Mouse (Mus musculus): Measurements from ENCODE around the gene Ttc29.
A peak's percentile ranks its signal among the peaks of the same experiment; 100 is the strongest.

Gene Ttc29

DNA sequence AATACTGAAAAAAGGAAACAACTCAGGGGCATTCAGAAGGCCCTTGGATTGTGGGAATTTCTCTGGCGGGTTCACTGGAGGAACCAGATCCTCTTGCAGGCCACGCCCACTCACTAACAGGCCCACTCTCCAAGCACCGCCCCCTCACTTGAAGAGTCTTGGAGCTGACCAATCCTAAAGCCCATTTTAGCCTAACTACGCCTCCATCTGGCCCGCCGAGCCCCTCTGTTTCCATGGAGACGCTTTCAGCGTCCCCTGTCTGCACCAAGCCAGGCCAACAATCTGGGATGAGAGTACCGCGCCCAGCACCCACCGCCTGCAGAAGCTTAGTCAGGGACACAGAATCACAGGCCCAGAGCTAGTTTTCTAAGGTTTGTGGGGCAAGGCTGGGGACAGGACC lies at the start of gene Ttc29:
Ttc29 (plus strand) TSS at position 224 of the 400 bp plus-strand sequence.
- peak; percentile 20 for DNase-seq

DNA sequence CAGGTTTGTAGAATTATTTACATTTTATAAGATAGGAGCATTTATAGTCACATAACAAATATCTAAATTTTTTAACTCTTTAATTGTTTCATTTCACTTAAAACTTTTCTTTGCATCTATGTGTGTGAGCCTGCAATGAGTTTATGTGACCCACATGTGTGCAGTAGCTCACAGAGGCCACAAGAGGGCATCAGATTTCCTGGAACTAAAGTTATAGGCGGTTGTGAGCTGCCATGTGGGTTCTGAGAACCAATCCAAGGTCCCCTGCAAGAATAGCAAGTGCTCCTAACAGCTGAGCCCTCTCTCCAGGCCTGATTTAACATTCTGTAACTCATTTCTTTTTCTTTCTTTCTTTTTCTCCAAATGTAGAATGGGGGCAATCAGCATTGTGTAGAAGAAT lies 41.7 kb upstream of the Ttc29 start:
- DNase-seq = no peak

DNA sequence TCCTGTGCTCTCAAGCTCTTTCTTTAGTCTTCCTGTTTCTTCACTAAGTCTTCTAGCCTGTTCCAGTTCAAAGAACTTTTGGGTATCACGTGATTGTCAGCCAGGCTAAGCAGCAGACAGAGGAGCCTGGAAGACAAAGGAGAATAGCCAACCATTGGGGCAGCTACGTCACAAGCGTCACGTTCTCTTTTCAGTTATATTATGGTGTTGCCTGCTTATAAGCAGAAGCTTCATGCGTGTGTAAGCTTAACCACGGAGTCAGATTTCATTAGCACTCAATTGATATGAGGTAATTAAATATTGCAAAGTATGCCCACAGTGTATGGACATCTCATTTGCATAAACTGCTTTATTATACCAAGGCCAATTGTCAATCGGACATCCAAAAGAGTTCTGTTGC lies 30.4 kb upstream of the Ttc29 start:
- no peak for DNase-seq

DNA sequence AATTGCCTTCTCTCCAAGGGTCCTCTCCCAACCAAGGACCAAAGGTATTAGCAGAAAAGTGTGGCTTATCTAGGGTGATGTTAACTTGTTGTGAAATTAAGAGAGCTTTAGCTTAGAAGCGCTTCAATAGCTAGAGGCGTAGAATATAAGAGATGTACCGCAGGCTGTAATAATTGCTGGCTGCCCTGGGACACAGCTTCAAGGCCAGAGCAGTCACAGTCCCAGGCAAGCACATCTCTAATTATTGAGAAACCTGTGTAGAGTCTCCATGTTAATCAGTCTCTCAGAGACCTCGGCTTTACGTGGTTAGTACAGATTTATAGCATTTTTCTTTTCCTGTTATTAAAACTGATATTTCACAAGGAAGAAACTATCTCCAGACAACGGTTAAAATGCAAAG lies 29.7 kb upstream of the Ttc29 start:
- DNase-seq = no peak

DNA sequence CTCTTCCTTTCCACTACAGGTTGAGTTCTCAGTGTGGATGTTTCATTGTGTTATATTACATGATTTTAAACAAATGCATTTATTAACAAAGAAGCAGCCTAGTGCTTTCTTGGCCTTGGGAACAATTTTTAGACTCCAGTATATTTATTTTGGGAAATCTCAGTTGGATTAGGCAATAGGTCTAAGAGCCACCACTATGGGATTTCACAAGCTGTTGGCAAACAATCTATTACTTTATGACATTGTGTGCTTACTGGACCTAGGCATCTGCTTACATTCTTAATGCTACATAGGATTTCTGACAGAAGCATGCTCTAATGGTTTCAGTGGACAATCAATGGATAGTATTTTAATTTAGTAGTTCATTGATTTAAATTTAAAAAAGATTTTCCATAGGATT lies 26.0 kb upstream of the Ttc29 start:
- no peak for DNase-seq

DNA sequence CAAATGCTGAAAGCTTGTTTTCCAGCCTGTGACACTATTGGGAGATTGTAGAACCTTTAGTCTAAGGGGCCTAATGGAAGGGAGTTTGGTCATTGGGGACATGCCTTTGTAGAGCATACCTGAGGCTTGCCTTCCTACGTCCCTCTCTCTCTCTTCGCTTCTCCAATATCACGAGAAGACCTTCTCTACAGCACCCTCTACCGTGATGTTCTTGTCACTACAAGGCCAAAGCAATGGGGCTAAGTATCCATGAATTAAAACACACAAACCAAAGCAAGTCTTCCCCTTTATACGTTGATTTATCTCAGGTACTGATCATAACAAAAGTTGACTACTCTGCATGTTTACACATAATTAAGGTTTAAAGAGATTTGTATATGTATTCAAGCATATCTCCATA lies 8.9 kb upstream of the Ttc29 start:
- no peak for DNase-seq

DNA sequence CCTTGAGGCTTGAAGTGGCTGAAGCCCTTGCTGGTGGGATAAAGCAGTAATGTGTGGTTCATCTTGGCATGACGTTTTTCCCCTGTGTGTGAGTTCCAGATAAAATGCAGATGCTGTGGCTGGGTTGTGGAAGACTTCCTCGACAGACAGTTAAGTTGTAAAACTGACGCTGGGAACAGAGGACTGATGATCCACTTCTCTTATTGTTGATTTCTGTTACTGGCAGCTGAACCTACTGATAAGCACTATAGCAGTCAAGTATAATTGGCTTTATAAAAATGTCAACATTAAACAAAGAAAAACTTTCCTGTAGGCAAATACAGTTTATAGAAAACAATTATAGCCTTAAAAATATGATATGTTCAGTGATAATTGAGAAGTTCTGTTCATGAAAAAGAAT lies 2.7 kb upstream of the Ttc29 start:
- DNase-seq = no peak

DNA sequence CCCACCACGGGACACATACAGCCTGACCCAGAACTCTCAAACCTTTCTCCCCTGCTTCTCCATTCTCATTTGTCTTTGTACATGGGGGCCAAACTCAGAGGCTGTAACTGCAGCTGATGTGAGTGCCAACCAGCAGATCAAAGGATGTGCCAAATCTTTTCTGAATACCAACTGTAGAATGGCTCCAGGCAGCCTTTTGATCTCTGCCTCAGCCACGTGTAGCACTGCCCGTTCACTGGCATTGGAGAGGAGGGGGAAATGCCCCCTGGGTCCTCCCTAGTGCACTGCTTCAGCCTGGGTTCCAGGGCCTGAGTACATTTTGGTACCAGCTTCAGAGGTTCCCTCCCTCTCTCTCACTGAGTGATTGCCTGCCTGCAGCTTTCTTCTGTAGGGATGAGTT lies 1.5 kb downstream of the Ttc29 start:
- DNase-seq = no peak

DNA sequence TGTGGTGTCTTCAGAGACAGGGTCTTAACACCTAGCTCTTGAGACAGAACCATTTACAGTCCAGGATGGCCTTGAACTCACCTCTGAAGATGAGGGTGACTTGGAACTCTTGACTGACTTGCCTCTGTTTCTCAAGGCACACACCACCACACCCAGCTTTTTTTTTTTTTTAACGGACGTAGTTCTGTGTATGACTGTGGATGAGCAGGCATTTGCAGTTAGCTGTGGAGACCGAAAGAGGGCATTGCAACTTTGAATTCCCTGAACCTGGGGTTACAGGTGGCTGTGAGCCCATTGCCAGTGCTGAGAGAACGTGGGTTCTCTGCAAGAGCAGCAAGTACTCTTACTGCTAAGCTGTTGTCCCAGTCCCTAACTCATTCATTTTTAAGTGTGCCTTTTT lies 13.0 kb downstream of the Ttc29 start:
- no peak for DNase-seq

DNA sequence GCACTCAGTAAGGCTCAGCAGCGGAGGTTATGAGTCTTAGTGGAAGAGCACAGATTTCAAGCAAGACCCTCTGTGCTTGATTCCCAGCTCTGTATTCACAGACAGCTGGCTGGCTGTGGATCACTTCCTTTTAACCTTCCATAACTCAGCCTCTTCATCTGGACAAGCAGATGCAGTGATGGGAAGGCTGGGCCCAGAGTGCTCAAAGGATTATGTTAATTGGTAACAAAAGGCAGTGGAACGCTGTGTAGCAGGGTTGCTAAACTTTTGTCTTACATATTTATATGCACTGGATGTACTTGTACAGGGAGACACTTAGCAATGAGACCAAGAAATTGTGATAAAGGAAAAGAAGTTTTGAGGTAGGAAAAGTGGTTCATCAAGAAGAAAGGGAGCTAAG lies 17.6 kb downstream of the Ttc29 start:
- no peak for DNase-seq

DNA sequence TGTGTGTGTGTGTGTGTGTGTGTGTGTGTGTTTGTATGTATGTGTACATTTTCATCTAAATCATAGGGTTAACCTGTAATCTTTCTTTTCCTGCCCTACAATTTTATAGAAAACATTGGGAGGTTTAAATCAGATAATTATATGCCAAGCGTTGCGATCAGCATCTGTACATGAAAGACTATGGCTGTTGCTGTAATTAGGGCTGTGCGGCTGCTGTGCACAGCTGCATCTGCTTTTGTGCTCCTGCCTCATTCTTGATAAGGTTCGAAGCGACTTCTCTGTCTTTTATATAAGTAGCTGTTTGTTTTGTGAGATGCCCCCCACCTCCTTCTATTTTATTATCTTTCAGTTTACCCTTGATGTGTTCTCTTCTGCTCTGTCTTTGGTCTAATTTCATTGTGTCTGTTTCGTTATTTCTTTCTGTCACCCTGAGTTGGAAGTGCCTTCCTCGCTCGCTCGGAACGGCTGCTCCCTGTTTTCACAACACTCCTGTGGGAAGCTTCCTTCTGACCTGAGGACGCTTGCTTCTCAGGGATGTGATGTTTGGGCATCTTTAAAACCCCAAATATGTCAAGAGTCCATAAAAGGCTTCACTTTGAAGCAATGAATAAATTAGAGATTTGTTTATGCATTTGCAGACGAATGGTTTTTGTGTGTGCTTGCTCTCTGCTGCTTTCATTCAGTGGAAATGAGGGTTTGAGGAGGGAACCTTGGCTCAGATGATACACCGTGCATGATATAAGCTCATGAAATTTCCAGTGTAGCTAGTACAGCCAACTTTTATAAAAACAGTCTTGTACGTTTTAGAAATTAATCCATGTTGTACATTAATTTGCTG lies 20.0 kb downstream of the Ttc29 start:
- no peak for DNase-seq

DNA sequence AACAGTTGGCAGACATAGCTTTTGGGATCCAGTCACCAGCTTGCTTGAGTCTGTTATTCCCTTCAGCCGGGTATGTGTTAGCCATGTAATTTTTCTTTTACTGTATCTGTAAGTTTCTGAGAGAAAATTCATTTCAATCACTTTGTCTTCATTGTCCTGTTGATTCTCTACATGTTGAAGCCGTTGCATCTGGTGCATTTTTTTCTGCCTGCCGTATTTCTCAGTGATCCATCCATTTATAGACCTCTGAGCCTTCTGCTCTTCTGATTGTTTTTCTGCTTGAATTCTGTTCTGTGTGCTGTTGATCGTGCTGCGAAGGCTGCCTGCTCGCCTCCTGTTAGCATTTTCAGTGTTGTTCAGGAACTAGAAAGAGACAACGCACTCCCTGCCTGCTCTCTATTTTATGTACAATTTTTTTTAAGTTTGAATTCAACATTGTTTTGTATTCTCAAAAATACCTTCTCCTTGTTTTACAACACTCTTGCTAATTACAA lies 20.7 kb downstream of the Ttc29 start:
- DNase-seq = no peak

DNA sequence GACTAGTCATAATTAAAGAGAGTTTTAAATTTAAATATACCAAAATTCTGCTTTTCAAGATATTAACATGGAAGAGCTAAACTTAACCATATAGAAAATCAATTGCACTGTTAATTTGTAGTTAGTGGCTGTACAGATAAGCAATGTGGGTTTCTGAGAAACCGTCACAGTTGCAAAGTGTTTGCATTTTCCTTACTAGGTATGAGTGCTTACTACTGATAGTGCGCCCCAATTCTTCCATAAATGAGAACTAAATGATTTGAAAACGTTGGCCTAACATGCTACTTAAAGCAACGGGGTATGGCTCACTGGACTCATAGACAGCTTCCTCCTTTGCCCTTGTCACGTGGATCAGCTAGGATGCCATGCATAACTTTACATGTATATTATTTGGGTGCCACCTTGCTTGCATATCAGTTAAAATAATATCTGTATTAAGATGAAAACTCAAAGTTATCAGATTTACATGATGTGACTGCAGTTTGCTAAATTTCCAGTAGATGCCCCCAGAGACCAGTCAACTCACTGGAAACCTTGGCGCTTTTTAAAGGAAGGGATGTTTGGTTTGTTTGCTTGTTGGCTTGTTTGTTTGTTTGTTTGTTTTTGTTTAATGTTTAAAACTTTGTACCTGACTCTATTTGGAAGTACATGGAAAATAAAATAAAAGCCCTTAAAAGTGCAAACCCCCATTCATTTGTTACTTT lies 25.0 kb downstream of the Ttc29 start:
- DNase-seq = no peak

DNA sequence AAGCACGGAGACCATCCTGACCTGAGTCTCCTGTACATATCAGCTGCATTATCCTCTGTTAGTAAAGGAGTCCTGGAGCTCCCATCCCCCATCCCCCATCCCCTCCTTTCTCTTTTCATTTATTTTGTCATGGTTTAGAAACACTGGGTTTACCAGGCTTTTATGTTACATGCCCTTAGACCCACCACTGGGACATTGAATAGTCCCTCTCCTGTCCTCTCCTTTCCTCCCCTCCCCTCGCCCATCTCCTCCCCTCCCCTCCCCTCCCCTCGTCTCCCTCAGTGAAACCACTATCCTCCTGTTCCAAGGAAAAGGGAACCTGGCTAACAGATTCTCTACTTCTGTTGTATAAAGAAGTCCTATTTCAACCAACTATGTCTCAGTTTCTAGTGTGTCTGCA lies 38.0 kb downstream of the Ttc29 start:
- no peak for DNase-seq

DNA sequence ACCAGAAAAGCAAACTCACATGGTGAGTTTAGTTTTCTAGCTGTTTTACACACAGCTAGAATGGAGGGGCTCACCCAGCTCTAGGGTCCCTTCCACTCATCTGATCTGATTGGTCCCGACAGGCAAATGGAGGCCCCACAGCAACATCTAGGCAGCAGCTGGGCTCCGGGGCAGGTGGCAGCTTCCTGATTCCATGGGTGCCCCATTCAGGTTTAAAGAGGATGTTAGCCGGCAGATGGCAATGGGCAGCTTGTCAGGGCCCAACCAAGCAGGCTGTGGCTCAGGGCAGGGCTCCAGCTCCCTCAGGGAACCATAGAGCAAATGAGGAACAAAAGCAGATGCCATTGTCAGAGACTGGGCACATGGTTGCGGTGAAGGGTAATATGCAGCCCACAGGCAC lies 41.3 kb downstream of the Ttc29 start:
- DNase-seq = no peak

DNA sequence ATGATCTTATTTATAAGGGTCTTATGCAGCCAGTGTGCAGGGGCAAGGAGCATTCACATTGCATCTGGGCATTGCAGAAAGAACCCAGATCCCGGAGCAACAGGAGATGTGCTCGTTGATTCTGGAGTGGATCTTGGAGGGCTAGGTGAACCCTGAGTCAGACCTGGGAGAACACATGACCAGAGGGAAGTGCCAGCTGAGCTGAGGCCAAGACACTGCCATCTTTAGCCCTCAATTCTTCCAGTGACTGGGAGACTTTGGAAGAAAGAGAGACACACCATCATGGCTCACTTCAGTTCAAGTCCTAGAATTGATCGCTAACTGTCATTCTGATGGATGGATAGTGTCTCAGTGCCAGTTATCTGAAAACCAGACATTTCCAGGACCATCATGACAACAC lies 41.9 kb downstream of the Ttc29 start:
- no peak for DNase-seq

DNA sequence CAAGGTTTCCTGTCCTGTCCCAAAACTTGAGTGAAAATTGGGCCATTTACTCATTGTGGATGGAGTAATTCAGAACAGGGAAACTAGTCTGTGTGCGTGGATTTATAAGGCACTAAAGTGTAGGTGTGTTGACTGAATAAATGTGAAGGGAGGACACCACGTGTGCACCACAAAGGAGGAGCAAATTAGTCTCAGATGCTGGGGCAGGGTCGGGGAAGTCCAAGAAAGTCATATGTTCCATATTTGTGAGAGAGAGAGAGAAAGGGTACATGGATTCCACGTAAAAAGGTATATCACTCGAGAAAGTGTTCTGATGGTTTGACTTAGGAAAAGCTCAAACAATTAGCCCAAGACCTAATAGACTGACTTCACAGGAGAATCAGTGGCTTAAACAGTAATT lies 52.4 kb downstream of the Ttc29 start:
- DNase-seq = no peak

DNA sequence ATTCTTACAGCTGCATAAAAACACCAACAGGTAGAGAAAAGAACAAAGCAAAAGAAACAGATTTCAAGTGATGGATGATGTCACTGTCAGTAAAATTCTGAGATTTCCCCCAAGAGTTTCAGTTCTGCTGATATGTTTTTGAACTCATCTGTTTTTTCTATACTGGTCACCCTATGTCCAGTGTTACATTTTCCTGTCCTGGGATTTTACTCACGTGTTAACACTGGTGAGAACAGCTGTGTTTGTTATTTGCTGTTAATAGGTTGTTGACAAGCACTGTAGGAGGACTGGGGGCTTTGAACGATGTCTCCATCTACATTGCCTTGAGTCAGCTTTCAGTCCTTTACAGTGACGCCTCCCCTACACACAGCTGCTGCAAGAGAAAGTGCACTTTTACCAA lies 53.1 kb downstream of the Ttc29 start:
- DNase-seq = no peak

DNA sequence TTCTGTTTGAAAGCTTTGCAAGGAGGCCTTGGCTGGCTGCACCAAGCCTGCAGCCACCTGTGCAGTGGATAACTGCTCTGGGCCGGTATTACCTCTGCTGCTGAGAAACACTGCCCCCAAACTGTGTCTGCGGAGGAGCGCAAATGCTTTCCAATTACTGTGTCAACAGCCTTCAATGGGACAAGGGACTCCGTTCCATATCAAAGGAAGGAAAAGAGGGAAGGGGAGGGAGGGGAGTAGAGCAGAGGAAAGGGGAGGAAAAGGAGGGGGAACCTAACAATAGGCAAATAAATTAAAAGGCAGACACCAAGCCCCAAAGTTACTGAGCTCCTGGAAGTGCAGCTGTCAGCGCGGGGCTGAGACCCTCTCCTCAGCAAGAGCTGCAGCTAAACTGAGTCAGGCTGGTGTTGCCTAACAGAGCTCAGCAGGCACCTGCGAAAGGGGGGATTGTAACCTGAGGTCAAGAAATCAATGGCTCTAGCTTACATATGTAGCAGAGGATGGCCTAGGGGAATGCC lies 54.9 kb downstream of the Ttc29 start:
- DNase-seq = no peak

DNA sequence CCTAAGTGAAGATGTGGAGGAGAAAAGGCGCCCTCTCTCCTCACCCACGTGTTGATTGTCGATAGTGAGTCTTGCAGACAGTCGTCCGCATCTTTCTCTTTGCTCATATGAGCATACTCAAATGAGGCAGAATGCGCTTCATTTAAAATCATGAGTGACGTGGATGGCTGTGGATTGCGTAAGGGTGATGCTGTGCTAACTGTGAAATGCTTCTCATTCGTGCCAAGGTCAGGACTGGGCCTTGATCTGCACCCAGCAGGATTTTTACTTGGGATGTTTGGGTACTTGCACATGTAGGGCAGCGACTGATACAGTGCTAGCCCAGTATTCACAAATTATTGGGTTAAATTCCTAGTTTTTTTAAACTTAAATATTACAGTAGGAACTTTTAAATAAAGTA lies 56.2 kb downstream of the Ttc29 start:
- no peak for DNase-seq

DNA sequence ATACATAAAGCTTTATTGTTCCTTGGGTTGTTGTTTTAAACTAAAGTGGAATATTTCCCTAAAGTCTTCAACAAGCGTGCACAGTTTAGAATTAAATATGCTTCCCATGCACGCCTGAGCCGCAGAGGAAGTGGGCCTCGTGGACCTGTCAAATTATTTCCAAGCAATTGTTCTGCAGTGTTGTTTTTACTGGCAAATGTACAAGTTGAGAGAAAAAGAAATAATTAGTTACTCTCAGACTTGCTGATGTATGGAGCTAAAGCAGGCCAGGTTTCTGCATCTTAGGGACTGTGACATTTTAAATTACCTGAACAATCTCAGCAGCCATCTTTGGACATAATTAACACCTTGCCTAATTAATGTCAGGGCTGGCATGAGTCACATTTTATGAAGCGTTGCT lies 58.3 kb downstream of the Ttc29 start:
- DNase-seq = no peak

DNA sequence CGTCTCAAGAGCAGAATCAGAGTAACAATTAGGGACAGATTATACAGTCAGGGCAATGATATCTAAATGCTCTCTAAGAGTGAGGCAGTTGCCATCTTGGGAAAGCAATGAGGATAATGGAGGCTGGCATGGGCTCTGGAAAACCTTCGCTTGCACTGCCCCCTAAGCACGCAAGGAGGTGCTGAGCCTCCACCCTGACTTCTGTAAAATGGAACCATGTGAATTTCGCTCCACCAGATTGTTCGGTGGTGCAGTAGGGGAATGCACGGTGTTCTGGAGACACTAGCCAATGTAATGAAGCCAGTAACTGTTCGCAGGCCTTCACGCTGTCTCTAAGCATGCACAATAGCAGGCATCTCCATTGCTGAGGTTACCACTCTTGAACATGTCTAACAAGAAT lies 63.0 kb downstream of the Ttc29 start:
- DNase-seq = no peak

DNA sequence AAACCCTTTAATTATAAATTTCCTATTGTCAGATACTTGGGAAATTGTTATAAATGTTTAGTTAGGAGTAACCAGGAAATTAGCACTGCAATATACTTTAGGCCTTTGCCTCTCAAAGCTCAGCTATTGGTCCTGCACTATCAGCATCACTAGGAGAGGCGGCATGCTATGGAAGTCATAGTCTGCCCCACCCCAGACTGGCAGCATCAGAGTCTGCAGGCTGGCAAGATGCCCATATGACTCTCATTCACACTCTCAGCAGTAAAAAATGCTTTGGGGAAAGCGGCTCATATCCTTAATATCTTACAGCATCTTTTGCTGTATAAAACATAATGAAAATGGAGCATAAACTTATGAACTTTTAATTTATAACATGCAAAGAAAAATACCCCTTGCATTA lies 64.3 kb downstream of the Ttc29 start:
- no peak for DNase-seq

DNA sequence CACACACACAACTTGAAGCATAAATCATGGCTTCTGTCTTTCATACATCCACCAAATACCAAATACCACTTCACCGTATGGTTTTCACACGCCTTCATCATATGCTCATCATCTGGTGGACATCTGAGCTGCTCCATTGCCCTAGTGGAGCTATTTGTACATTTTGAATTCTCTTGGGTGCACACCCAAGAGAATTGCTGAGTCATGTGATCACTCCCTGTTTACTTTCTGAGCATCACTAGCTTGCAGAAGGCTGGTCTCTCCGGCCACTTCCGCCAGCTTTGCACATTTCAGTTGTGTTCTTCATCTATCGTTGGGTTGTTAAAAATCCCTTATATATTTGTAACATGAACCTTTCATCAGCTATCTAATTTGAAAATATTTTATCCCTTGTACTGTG lies 65.5 kb downstream of the Ttc29 start:
- DNase-seq = no peak

Measured in right cerebral cortex, postnatal 25 days (tissue).